In genomic region chr15:89434136-89434535, GRCm38 (mm10) we compare ENCODE assay signal across 20 mouse cellular contexts. TPM values are rescaled to one million over a fixed set of nuclear protein-coding genes. Genes with fewer than 3 reads are reported as not detected.
"Had no signal": no experiment of that assay in that cellular context is flagged by ENCODE, and none has a peak within 500 bp of the region (broad histone marks: within the 10 kb centered on the region; RNA-seq: fewer than 3 reads in every experiment).

No protein-coding gene starts in this region.

- H3K9me3 ChIP-seq: lung, embryonic 15.5 days; midbrain, embryonic 15.5 days; neural tube, embryonic 12.5 days; stomach, embryonic 15.5 days had no signal

- H3K9ac ChIP-seq: lung, embryonic 15.5 days; midbrain, embryonic 15.5 days; neural tube, embryonic 12.5 days; stomach, embryonic 15.5 days had no signal

- H3K36me3 ChIP-seq: lung, embryonic 15.5 days; midbrain, embryonic 15.5 days; neural tube, embryonic 12.5 days; stomach, embryonic 15.5 days had no signal

- H3K27ac ChIP-seq: lung, embryonic 15.5 days; macrophage; midbrain, embryonic 15.5 days; neural tube, embryonic 12.5 days; stomach, embryonic 15.5 days; stomach, postnatal 0 days had no signal

- H3K4me2 ChIP-seq: lung, embryonic 15.5 days; midbrain, embryonic 11.5 days; midbrain, embryonic 15.5 days; neural tube, embryonic 12.5 days; stomach, embryonic 15.5 days had no signal

- H3K4me3 ChIP-seq: lung, embryonic 15.5 days; megakaryocyte, embryonic 14.5 days; midbrain, embryonic 15.5 days; neural tube, embryonic 12.5 days; stomach, embryonic 15.5 days had no signal

- DNase-seq: lung, adult 2 months; lung, postnatal 14 days; lung, postnatal 36 days; right cerebral cortex, postnatal 14 days; thymus, adult 2 months; thymus, postnatal 25 days; thymus, postnatal 4 days had no signal

- ATAC-seq: lung, postnatal 0 days; midbrain, embryonic 15.5 days had no signal

- H3K4me1 ChIP-seq: stomach, embryonic 15.5 days had no signal

- H3K27me3 ChIP-seq: lung, embryonic 15.5 days; midbrain, embryonic 15.5 days; neural tube, embryonic 12.5 days; stomach, embryonic 15.5 days had no signal

RNA-seq across cellular contexts. Expression of gene Gm44502, which starts 4.6 kb away (rescaled TPM):
- polyA plus RNA-seq: lung, adult 2 months; lung, embryonic 15.5 days; lung, postnatal 0 days; macrophage; midbrain, embryonic 11.5 days; midbrain, embryonic 15.5 days; midbrain, postnatal 0 days; neural tube, embryonic 12.5 days; stomach, embryonic 15.5 days; stomach, postnatal 0 days had no signal

RNA-seq across cellular contexts. Expression of gene Mapk8ip2, which starts 19.6 kb away (rescaled TPM):
- total RNA-seq: megakaryocyte progenitor cell, adult 5-6 weeks; monocyte, adult 5-6 weeks; neutrophil, adult 5-6 weeks had no signal
- polyA plus RNA-seq: macrophage had no signal
